Mouse (Mus musculus) kidney, postnatal 4 days (tissue): ENCODE measurements around the gene Ncoa7.

ENCODE experiments used
- DNase-seq, 2 experiments: peaks; one replicate each; pipeline ENCODE4 v3.0.0; 2021; ENCODE audit warnings: mixed read lengths in 2 of 2

The Ncoa7 gene

GRCm38 (mm10) chr10:30743275-30743674 is 59.9 kb downstream of the Ncoa7 start:
- DNase-seq: no peak

- DNase-seq: no peak
Measured at GRCm38 (mm10) chr10:30738403-30738802, 64.7 kb downstream of the Ncoa7 start.

GRCm38 (mm10) chr10:30737323-30737722 is 65.8 kb downstream of the Ncoa7 start:
- DNase-seq: no peak

GRCm38 (mm10) chr10:30733148-30733785 is 69.9 kb downstream of the Ncoa7 start:
- no peak for DNase-seq

- DNase-seq: no peak
Measured at GRCm38 (mm10) chr10:30731321-30731914, 71.7 kb downstream of the Ncoa7 start.

- no peak for DNase-seq
Measured at GRCm38 (mm10) chr10:30730791-30731190, 72.3 kb downstream of the Ncoa7 start.

- peak; percentile 20 to 48 for DNase-seq
Measured at GRCm38 (mm10) chr10:30729157-30730096, 73.7 kb downstream of the Ncoa7 start.

GRCm38 (mm10) chr10:30723014-30723413 is 80.1 kb downstream of the Ncoa7 start:
- DNase-seq: no peak

- DNase-seq: no peak
Measured at GRCm38 (mm10) chr10:30720556-30720955, 82.6 kb downstream of the Ncoa7 start.

GRCm38 (mm10) chr10:30719947-30720346 is 83.2 kb downstream of the Ncoa7 start:
- no peak for DNase-seq

GRCm38 (mm10) chr10:30718703-30719340 is 84.3 kb downstream of the Ncoa7 start:
- DNase-seq: peak; percentile 10 to 37

GRCm38 (mm10) chr10:30716171-30716570 is 87.0 kb downstream of the Ncoa7 start:
- no peak for DNase-seq

GRCm38 (mm10) chr10:30712540-30712939 is 90.6 kb downstream of the Ncoa7 start:
- no peak for DNase-seq

- DNase-seq: no peak
Measured at GRCm38 (mm10) chr10:30709846-30710403, 93.2 kb downstream of the Ncoa7 start.

GRCm38 (mm10) chr10:30708039-30708438 is 95.1 kb downstream of the Ncoa7 start:
- no peak for DNase-seq

GRCm38 (mm10) chr10:30702663-30703062 is 100.5 kb downstream of the Ncoa7 start:
- no peak for DNase-seq

GRCm38 (mm10) chr10:30686862-30687261 is 116.3 kb downstream of the Ncoa7 start:
- no peak for DNase-seq

- no peak for DNase-seq
Measured at GRCm38 (mm10) chr10:30683449-30683848, 119.7 kb downstream of the Ncoa7 start.

GRCm38 (mm10) chr10:30679756-30680155 is 123.4 kb downstream of the Ncoa7 start:
- no peak for DNase-seq

GRCm38 (mm10) chr10:30678051-30678450 is 125.1 kb downstream of the Ncoa7 start:
- no peak for DNase-seq

- no peak for DNase-seq
Measured at GRCm38 (mm10) chr10:30674825-30675224, 128.3 kb downstream of the Ncoa7 start.

- no peak for DNase-seq
Measured at GRCm38 (mm10) chr10:30666580-30666979, 136.5 kb downstream of the Ncoa7 start.
